Mouse (Mus musculus): ENCODE data around the gene Brf1. TPM values are rescaled to one million over a fixed set of nuclear protein-coding genes. Genes with fewer than 3 reads are reported as not detected.

The Brf1 gene
- 100 to 1,000 TPM; 194 to 221 TPM for total RNA-seq (2023)

DNA sequence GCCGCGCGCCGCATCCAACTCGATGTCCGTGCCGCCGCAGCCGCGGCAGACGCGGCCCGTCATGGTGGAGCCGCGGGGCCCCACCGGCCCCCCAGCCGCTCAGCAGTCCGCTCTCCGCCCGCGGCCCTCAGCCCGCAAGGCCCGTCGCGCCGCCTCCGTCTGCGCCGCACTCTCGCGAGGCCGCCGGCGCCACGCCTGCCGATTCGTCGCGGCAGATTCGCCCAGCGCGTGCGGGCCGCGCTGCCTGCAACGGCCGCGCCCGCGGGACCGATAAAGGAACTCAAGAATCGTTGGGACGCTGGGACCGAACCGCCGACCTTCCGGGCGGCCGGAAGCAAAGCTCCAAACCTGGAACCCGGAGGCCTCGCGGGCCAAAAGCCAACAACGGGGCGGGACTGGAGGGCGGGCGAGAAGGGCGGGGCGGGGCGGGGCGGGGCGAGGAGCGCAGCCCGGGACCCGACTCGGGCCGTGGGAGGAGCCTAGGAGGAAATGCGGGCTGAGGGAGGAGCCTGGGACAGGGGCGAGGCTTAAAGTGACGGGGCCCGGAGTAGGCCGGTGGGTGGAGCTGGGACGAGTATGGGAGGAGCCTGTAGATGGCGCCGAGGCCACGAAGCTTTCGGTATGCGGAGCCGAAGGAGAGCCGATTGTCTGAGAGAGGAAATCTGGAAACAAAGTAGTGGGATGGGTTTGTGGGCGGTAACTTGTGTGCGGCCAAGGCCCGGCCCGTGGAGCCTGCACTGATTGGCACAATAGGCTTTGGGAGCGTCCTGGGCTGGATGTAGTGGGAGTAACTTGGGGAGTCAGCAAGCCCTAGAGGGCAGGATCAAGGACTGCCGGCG, at the start of gene Brf1:
Gene Brf1, minus strand, starts transcription at position 411 of the 839 bp plus-strand sequence.

DNA sequence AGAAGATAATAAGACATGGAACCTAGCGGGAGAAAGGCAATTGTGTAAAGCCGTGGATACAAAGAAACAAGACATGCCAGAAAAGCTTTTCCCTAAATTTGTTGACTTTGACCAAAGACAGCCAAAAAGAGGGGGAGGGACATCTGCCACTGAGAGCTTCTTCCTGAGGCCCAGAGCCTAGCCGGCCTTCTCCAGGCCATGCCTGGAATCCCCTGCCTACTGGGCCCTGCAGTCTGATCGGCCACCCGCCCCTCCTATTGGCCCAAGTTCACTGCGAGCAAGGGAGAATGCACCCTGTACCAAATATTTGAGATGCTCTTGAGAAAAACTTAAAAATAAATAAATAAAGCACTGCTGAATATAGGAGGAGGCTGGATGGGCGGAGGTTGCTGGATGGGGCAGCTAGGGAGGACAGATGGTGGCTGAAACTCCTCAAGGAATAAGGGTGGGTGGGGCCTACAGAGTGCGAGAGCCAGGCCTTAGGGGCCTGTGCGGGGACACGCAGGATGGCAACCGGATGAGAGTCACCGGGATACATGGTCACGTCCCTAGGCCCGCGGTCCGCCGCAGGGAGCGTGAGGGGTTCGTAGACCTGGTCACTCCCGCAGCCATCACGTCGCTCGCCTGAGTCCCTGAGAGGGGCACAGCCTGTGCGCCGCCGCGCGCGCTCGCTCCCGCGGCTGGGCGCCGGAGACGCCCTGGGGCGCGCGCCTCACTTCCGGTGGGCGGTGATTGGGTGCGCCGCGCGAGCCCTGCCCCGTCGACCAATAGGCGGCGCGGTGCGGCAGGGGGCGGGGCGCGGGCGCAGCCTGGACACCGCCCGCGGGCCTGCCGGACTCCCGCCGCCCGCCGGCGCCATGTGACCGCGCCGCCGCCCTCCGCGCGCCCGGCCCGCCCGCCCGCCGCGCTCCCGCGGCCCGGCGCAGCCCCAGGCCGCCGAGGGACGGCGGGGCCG, 13.4 kb upstream of the Brf1 start, which contains the start of gene Pacs2:
Gene Pacs2, plus strand, starts transcription at position 905 of the 955 bp plus-strand sequence.

DNA sequence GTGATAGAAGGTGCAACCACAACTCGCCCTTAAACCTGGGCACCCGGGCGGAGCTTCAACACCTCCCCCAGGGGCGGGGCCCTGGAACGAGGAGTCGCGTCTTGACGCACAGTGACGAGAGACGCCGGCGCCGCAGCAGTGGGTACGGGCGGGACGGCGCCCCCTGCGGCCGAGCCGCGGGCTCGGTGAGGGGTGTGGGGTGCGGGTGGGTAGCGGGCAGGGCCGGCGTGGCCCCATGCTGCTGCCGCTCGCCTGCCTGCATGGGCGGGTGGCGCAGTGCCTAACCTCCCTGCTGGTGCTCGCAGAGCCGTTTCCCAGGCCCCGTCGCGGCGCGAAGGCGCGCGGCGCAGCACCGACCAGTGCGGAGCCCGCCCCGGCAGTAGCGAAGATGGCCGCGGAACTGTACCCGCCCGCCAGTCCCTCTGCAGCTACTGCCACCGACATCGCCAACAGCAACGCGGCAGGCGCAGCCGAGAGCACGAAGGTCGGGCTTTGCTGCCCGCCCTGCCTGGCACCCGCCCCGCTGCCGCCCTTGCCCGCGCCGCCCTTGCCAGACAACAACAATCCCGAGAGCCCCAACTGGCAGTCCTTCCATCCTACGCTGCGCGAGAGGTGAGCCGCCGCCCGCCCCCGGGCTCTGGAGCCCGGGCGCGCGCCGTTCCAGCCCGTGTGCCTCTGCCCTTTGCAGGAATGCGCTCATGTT, 24.0 kb downstream of the Brf1 start, which contains the start of gene Btbd6:
Gene Btbd6, plus strand, starts transcription at position 112 of the 703 bp plus-strand sequence.

DNA sequence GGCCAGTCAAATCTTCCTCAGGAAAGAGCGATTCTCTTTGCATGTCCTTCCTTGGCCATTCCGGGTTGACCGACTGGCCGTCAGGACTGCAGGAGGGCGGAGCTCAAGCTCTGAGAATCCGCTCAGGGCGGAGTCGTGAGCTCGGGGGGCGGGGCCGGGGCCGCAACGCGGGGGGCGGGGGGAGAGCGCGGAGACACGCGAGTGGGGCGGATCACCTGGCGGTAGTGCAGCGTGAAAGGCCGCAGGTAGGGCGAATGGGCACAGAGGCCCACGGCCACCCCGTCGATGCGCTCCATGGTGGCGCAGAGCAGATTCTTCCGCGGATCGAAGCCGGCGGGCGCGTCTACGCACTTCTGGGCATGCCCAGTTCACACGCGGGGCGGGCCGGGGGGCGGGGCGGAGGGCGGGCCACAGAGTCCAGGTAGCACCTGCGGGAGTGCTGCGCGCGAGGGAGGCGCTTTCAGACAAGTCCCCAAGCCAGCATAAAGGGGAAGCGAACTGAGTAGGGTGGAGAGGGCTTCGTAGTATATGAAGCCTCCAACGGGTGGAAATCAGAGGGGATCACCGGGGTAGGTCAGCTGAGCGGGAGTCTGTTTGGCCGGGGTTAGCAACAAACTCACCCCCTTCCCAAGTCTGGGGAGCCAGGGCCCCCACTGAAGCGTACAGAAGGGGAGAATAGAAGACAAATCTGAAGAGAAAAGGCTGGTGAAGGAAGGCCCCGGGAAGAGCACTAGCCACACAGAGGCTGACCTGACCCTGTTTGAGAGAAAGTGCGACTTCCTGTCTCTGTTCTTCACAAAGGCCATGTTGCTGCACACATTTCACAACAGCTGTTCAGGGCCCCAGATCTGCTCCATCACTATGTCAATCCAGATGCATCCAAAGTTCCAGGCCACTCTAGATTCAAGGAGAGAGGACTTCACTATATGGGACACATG, 58.5 kb downstream of the Brf1 start, which contains the start of gene Nudt14:
Gene Nudt14, minus strand, starts transcription at position 349 of the 938 bp plus-strand sequence.

DNA sequence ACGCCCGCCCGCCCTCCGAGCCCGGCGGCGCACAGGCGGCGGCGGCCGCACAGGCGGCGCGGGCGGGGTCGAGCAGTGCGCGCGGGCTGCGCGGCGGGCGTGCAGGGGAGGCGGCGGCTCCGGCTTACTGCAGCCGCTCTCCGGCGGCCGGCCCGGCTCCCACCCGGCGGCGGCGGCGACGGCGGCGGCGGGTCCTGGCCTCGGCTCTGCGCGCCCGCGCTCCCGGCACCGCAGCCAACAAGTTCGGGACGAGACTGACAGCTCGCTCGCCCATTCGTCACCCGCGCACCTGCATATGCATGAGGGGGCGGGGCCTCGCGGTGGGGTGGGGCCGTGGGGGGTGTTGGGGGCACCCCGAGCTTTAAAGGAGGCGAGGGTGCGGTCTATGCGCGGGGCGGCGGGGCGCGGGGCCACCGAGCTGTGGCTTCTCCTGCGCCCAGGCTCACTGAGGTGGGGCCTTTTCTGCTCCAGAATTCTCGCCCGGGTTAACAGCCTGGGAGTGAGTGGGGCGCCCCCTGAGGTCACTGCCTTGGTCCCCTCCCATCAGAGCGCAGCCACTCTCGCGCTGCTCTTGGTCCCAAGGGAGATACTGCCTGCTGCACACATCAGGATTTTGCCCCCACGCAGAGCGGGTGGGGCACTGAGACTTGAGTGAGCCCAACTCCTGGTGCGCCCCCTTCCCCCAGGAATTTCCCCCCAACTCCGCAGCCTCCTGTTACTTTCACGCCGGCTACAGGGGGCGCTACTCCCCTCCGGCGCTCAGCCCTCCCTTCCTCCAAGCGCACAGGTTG, 70.7 kb downstream of the Brf1 start, which contains the start of gene Jag2:
Gene Jag2, minus strand, starts transcription at position 215 of the 791 bp plus-strand sequence.

Other genes with a start within 250 kb of the Brf1 start
- gene Pld4, start 240.0 kb downstream of the Brf1 start, total RNA-seq (2023), result 10 to 100 TPM in 1 of 2 experiments, 1 to 10 TPM in 1; 3.9 to 11.8 TPM
- under 1 TPM; 0.24 to 0.29 TPM for gene Ahnak2, start 198.0 kb downstream of the Brf1 start, total RNA-seq (2023)
- gene Clba1, start 191.8 kb downstream of the Brf1 start, total RNA-seq (2023), result 1 to 10 TPM in 1 of 2 experiments, not detected in 1; 1.0 TPM
- 10 to 100 TPM; 37.9 to 38.9 TPM for gene Cdca4, start 171.3 kb downstream of the Brf1 start, total RNA-seq (2023)
- gene Gpr132, start 132.5 kb downstream of the Brf1 start, total RNA-seq (2023), result 100 to 1,000 TPM; 180 to 202 TPM
- gene Jag2, start 70.9 kb downstream of the Brf1 start, total RNA-seq (2023), result 1 to 10 TPM; 7.2 to 8.8 TPM
- 10 to 100 TPM; 20.8 to 20.9 TPM for gene Nudt14, start 58.6 kb downstream of the Brf1 start, total RNA-seq (2023)
- 10 to 100 TPM; 28.7 to 32.4 TPM for gene Btbd6, start 24.2 kb downstream of the Brf1 start, total RNA-seq (2023)
- 10 to 100 TPM; 76.2 to 88.3 TPM for gene Pacs2, start 13.8 kb upstream of the Brf1 start, total RNA-seq (2023)
- 1 to 10 TPM; 2.8 to 3.1 TPM for gene Tex22, start 73.8 kb upstream of the Brf1 start, total RNA-seq (2023)
- 10 to 100 TPM; 95.6 to 98.2 TPM for gene Mta1, start 97.6 kb upstream of the Brf1 start, total RNA-seq (2023)
- gene Crip2, start 139.5 kb upstream of the Brf1 start, total RNA-seq (2023), result 1 to 10 TPM; 5.2 to 7.2 TPM
- gene Crip1, start 145.6 kb upstream of the Brf1 start, total RNA-seq (2023), result 100 to 1,000 TPM; 690 to 824 TPM
- gene Tedc1, start 155.7 kb upstream of the Brf1 start, total RNA-seq (2023), result 10 to 100 TPM; 11.0 to 13.7 TPM
- gene Tmem121, start 185.2 kb upstream of the Brf1 start, total RNA-seq (2023), result 1 to 10 TPM in 1 of 2 experiments, under 1 TPM in 1; 0.47 to 1.2 TPM